In the genomic region with DNA sequence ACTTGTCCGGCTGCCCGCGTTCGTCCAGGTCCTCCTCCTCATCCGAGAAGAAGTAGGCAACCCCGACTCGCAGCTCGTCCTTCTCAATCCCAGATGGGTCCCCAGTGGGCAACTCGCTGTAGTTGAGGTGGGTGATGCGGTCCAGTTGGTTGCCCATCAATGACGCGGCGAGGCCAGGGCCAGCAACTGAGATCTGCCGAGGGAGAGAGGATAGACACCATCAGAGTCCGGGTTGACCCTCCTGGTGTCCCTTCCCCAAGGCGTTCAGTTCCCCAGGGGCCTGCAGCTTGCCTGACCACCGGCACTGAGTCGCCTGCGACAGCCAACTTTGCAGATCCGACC, we compare ENCODE assay signal across 8 mouse cellular contexts. TPM values are rescaled to one million over a fixed set of nuclear protein-coding genes. Genes with fewer than 3 reads are reported as not detected.
DNase-seq lines count a peak whose midpoint lies in the region; ATAC-seq and TF ChIP-seq lines count a peak whose summit lies in the region.

No protein-coding gene starts in this region.

- TF ChIP-seq POLR2A in heart, adult 2 months (IDR thresholded peaks at IDR 0.05; ENCODE audit: insufficient read depth, low read depth, low read length): no peak

- TF ChIP-seq CTCF in heart, adult 2 months (IDR thresholded peaks at IDR 0.05): no peak
- no peak for TF ChIP-seq CTCF in stomach, postnatal 0 days (IDR thresholded peaks at IDR 0.05; ENCODE audit: low read depth)

- no peaks in the 10 kb centered on the region for H3K79me2 ChIP-seq in heart, adult 2 months (replicated peaks; ENCODE audit: control insufficient read depth, insufficient read depth, low read length)

- peaks cover 2% of the 10 kb centered on the region; the same call in 1 of the 2 replicates for H3K27me3 ChIP-seq in heart, adult 2 months (ENCODE audit: control insufficient read depth, insufficient read depth, low read length)
- H3K27me3 ChIP-seq in forebrain, embryonic 12.5 days: peaks cover 33% of the 10 kb centered on the region
- peaks cover 17% of the 10 kb centered on the region for H3K27me3 ChIP-seq in midbrain, embryonic 11.5 days (ENCODE audit: control insufficient read depth, insufficient read depth, low read length)
- H3K27me3 ChIP-seq in stomach, postnatal 0 days (ENCODE audit: control insufficient read depth, insufficient read depth, low read length): no peaks in the 10 kb centered on the region

- H3K9ac ChIP-seq in heart, adult 2 months (ENCODE audit: low read depth, low read length): peak overlapping the region; percentile 35
- peak overlapping the region; percentile 62 for H3K9ac ChIP-seq in forebrain, embryonic 12.5 days
- H3K9ac ChIP-seq in midbrain, embryonic 11.5 days (ENCODE audit: low read length): peak overlapping the region; percentile 67
- H3K9ac ChIP-seq in stomach, postnatal 0 days (ENCODE audit: low read length): peak overlapping the region; percentile 63

- intact Hi-C loops in heart, adult 2 months (cut with DNase I): loop anchor here (1.0 kb wide), 1 partner anchor 166 kb away; no protein-coding TSS in a partner anchor

- no peaks in the 10 kb centered on the region for H3K9me3 ChIP-seq in forebrain, embryonic 12.5 days
- H3K9me3 ChIP-seq in midbrain, embryonic 11.5 days (ENCODE audit: control insufficient read depth, low read length): no peaks in the 10 kb centered on the region
- no peaks in the 10 kb centered on the region for H3K9me3 ChIP-seq in stomach, postnatal 0 days (ENCODE audit: control insufficient read depth, low read length)

- H3K36me3 ChIP-seq in heart, adult 2 months (ENCODE audit: control insufficient read depth, insufficient read depth, low read length): no peaks in the 10 kb centered on the region
- no peaks in the 10 kb centered on the region for H3K36me3 ChIP-seq in forebrain, embryonic 12.5 days (replicated peaks)
- no peaks in the 10 kb centered on the region for H3K36me3 ChIP-seq in midbrain, embryonic 11.5 days (ENCODE audit: control insufficient read depth, insufficient read depth, low read length)
- no peaks in the 10 kb centered on the region for H3K36me3 ChIP-seq in stomach, postnatal 0 days (ENCODE audit: control insufficient read depth, insufficient read depth, low read length)

- peak overlapping the region; percentile 34; the same call in 1 of the 2 replicates for H3K4me3 ChIP-seq in heart, adult 2 months
- peak overlapping the region; percentile 59 for H3K4me3 ChIP-seq in forebrain, embryonic 12.5 days (replicated peaks)
- H3K4me3 ChIP-seq in midbrain, embryonic 11.5 days (ENCODE audit: low read depth, low read length): peak overlapping the region; percentile 48
- peak overlapping the region; percentile 54 for H3K4me3 ChIP-seq in stomach, postnatal 0 days (ENCODE audit: low read depth, low read length)

- 2% methylated on average over 20 of the region's 20 CpGs for WGBS in heart, adult 2 months
- WGBS in forebrain, embryonic 12.5 days: 1% methylated on average over 20 of the region's 20 CpGs
- under 1% methylated on average over 20 of the region's 20 CpGs for WGBS in midbrain, embryonic 11.5 days
- 3% methylated on average over 20 of the region's 20 CpGs for WGBS in stomach, postnatal 0 days

- H3K4me1 ChIP-seq in heart, adult 2 months (ENCODE audit: control insufficient read depth, insufficient read depth, low read length): no peaks in the 10 kb centered on the region
- peaks cover 26% of the 10 kb centered on the region for H3K4me1 ChIP-seq in forebrain, embryonic 12.5 days
- peaks cover 10% of the 10 kb centered on the region for H3K4me1 ChIP-seq in midbrain, embryonic 11.5 days (ENCODE audit: control insufficient read depth, insufficient read depth, low read length)
- no peaks in the 10 kb centered on the region; the same call in 1 of the 2 replicates for H3K4me1 ChIP-seq in stomach, postnatal 0 days (replicated peaks; ENCODE audit: control insufficient read depth, insufficient read depth)

- no peak overlapping the region for H3K27ac ChIP-seq in heart, adult 2 months
- no peak overlapping the region for H3K27ac ChIP-seq in forebrain, embryonic 12.5 days
- H3K27ac ChIP-seq in midbrain, embryonic 11.5 days (ENCODE audit: low read depth, low read length): no peak overlapping the region
- no peak overlapping the region for H3K27ac ChIP-seq in stomach, postnatal 0 days (replicated peaks)

- DNase-seq in heart, adult 2 months: peak in 1 of 2 experiments; percentile 26
- DNase-seq in heart, adult 9 months (ENCODE audit: low spot score in 2 of 2): no peak
- peak; percentile 49 for DNase-seq in Muller cell, postnatal 12 days (ENCODE audit: inconsistent ontology term)
- peak; percentile 5 for DNase-seq in kidney, postnatal 14 days
- DNase-seq in midbrain, embryonic 11.5 days (ENCODE audit: low spot score, missing footprints): no peak
- no peak for DNase-seq in stomach, postnatal 0 days (ENCODE audit: low spot score)
- DNase-seq in gastrocnemius, adult 8-10 months (ENCODE audit: low spot score in 2 of 2): no peak

- peak overlapping the region; percentile 87 for H3K4me2 ChIP-seq in forebrain, embryonic 12.5 days
- peak overlapping the region; percentile 83 for H3K4me2 ChIP-seq in midbrain, embryonic 11.5 days
- peak overlapping the region; percentile 85 for H3K4me2 ChIP-seq in stomach, postnatal 0 days (replicated peaks; ENCODE audit: low read depth)

- TF ChIP-seq EP300 in heart, adult 2 months (IDR thresholded peaks at IDR 0.05; ENCODE audit: insufficient read depth, low read depth, low read length): no peak
- no peak for TF ChIP-seq EP300 in stomach, postnatal 0 days (optimal IDR thresholded peaks at IDR 0.05)

- peak; percentile 2; the same call in 1 of the 2 replicates for ATAC-seq in forebrain, embryonic 12.5 days (ENCODE audit: low FRiP score)
- ATAC-seq in midbrain, embryonic 11.5 days (ENCODE audit: low FRiP score): peak; percentile 6
- no peak for ATAC-seq in stomach, postnatal 0 days (ENCODE audit: low FRiP score, low TSS enrichment)

RNA-seq across cellular contexts. Expression of a gene that starts 1.3 kb away (rescaled TPM):
- total RNA-seq in heart, adult 2 months (2021): 1 to 10 TPM in 1 of 2 experiments, under 1 TPM in 1; 0.59 to 1.4 TPM
- polyA plus RNA-seq in heart, adult 2 months (2012; rRNA removed): 0.70 and 0.82 TPM in 2 replicates
- polyA plus RNA-seq in forebrain, embryonic 12.5 days (2016; fragmentation: Nextera tagmentation; extraction: Ambion mirVana): 27.9 and 32.0 TPM in 2 replicates
- 28.3 and 30.5 TPM in 2 replicates for polyA plus RNA-seq in midbrain, embryonic 11.5 days (2014; fragmentation: Nextera tagmentation; extraction: Ambion mirVana)
- 29.3 and 32.8 TPM in 2 replicates for polyA plus RNA-seq in stomach, postnatal 0 days (2015; fragmentation: Nextera tagmentation; extraction: Ambion mirVana)
- total RNA-seq in gastrocnemius, adult 8-10 months (2022): under 1 TPM in 2 of 4 experiments, not detected in 2; 0.07 TPM

Comparison
In these comparisons a context has a peak if more than half of its experiments do, and no peak if none do; other contexts are left out.
1. DNase-seq: peak in Muller cell, postnatal 12 days (single experiment) and kidney, postnatal 14 days (single experiment); none in heart, adult 9 months (0 of 2), midbrain, embryonic 11.5 days (single experiment), stomach, postnatal 0 days (single experiment) and gastrocnemius, adult 8-10 months (0 of 2).
2. RNA of a gene that starts 1.3 kb away (polyA plus RNA-seq): 29.3 to 32.8 TPM in stomach, postnatal 0 days, 28.3 to 30.5 TPM in midbrain, embryonic 11.5 days and 27.9 to 32.0 TPM in forebrain, embryonic 12.5 days; 0.70 to 0.82 TPM in heart, adult 2 months; every median in the first group is over 10 times any median in the second.
3. Peak in every context shown above with its lines, with median percentiles within 50 percentile points of each other: H3K4me3 ChIP-seq, H3K9ac ChIP-seq and H3K4me2 ChIP-seq.